Comparison of ENCODE assay signal across 16 mouse cellular contexts in the genomic region with DNA sequence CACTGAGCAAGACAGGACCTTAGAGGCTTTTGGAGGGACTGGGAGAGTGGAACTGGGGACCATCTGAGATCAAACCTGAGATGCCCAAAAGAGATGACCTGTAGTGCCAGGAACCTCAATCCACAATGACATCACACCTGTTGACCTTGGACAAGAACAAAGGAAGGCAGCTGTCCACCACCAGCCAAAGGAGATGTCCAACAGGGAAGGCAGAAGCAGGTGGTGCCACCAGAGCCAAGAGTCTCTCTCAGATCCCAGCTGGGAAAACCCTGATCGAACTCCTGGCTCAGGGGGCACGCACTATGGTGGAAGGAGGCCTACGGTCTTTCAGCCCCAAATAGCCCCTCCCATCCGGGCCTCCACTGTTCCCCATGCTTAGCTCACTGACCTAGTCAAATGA.
"Had no signal": no experiment of that assay in that cellular context is flagged by ENCODE, and none has a peak within 500 bp of the region (broad histone marks: within the 10 kb centered on the region; RNA-seq: fewer than 3 reads in every experiment).

No protein-coding gene starts in this region.

- H3K27ac ChIP-seq: liver, embryonic 12.5 days; liver, embryonic 14.5 days; midbrain, embryonic 12.5 days; neural tube, embryonic 12.5 days; stomach, postnatal 0 days had no signal

- DNase-seq: liver; lung, adult 18-20 months; lung, postnatal 4 days; midbrain, embryonic 14.5 days; thymus, adult 2 months; thymus, postnatal 25 days; thymus, postnatal 4 days had no signal

- H3K4me2 ChIP-seq: liver, embryonic 12.5 days; midbrain, embryonic 12.5 days; neural tube, embryonic 12.5 days; stomach, embryonic 15.5 days had no signal

- H3K9ac ChIP-seq: liver, embryonic 12.5 days; liver, embryonic 14.5 days; midbrain, embryonic 12.5 days; neural tube, embryonic 12.5 days; stomach, embryonic 15.5 days had no signal

- H3K4me3 ChIP-seq: liver, embryonic 12.5 days; midbrain, embryonic 10.5 days; midbrain, embryonic 12.5 days; neural tube, embryonic 12.5 days; stomach, embryonic 15.5 days had no signal

- H3K27me3 ChIP-seq: neural tube, embryonic 12.5 days had no signal

- H3K9me3 ChIP-seq: liver, embryonic 12.5 days; midbrain, embryonic 10.5 days; midbrain, embryonic 12.5 days; neural tube, embryonic 12.5 days; stomach, embryonic 15.5 days had no signal

- ATAC-seq: liver, embryonic 12.5 days; lung, postnatal 0 days; midbrain, embryonic 16.5 days had no signal

- H3K36me3 ChIP-seq: liver, embryonic 12.5 days; midbrain, embryonic 10.5 days; midbrain, embryonic 12.5 days; neural tube, embryonic 12.5 days; stomach, embryonic 15.5 days had no signal
